Mouse (Mus musculus) C2C12 (cell line): ENCODE measurements around the gene Siae.

Source experiments
- CEBPB ChIP-seq: IDR thresholded peaks from one replicate; pipeline ENCODE4 v1.6.1; 2011; ENCODE audit warnings: low read depth, mild to moderate bottlenecking, control low read depth, moderate library complexity
- CTCF ChIP-seq: IDR thresholded peaks from one replicate; pipeline ENCODE4 v1.5.1; 2011; ENCODE audit not compliant: control insufficient read depth, insufficient read depth, insufficient read length
- FOSL1 ChIP-seq: IDR thresholded peaks from one replicate; pipeline ENCODE4 v1.8.0; 2011; ENCODE audit warnings: mild to moderate bottlenecking, low read length; ENCODE audit not compliant: poor library complexity, insufficient read depth, severe bottlenecking
- MAX ChIP-seq: IDR thresholded peaks from one replicate; pipeline ENCODE4 v1.6.1; 2011; ENCODE audit warnings: mild to moderate bottlenecking, control low read depth
- MYOD1 ChIP-seq: IDR thresholded peaks from one replicate; pipeline ENCODE4 v1.6.1; 2011; ENCODE audit warnings: low read depth; ENCODE audit not compliant: control insufficient read depth, insufficient read length
- MYOG ChIP-seq: IDR thresholded peaks from one replicate; pipeline ENCODE4 v1.6.1; 2011; ENCODE audit not compliant: control insufficient read depth, insufficient read length; ENCODE audit errors: extremely low read depth
- USF1 ChIP-seq: IDR thresholded peaks from one replicate; pipeline ENCODE4 v1.6.1; 2011; ENCODE audit warnings: low read depth, mild to moderate bottlenecking, control low read depth, moderate library complexity

DNA sequence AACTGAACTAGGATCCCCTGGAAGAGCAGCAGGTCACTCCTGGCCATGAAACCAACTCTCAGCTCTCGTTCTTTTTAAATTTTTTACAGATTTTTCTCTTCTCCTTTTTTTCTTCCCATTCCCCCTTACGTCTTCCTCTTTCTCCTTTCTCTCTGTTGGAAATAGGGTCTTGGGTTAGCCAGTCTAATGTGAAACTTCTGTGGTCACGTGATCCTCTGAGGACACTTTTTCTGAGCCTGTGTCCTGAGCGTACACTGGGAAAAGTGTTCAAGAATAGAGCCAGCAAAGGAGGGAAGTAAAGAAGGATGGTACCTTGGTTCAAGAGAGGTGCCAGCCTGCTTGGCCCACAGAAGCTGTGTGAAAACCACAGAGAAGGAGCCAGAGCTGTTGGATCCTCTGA, 34.9 kb downstream of the Siae start:
- no peak for TF ChIP-seq CTCF
- TF ChIP-seq CEBPB: no peak
- peak; percentile 51 for TF ChIP-seq USF1
- TF ChIP-seq MAX: no peak
- TF ChIP-seq MYOG: no peak
- no peak for TF ChIP-seq MYOD1
- no peak for TF ChIP-seq FOSL1
